Mouse (Mus musculus) liver, embryonic 15.5 days (tissue): ENCODE measurements around the gene Sema3b. TPM values are rescaled to one million over a fixed set of nuclear protein-coding genes. Genes with fewer than 3 reads are reported as not detected.

Source experiments
- ATAC-seq: fragments of 200-750 bp; cut with Nextera tagmentation; 2 replicates; pipeline ENCODE4 v1.8.0; 2017; ENCODE audit warnings: moderate number of reproducible peaks, mild to moderate bottlenecking, moderate library complexity; ENCODE audit not compliant: insufficient read depth
- H3K27ac ChIP-seq: fragments of 300-500 bp; sonication (generic); replicated peaks from 2 replicates; pipeline ENCODE4 v1.5.1; 2015; ENCODE audit warnings: mild to moderate bottlenecking, inconsistent platforms
- H3K27me3 ChIP-seq: fragments of 300-500 bp; sonication (generic); 2 replicates; pipeline ENCODE4 v1.6.1; 2015; ENCODE audit warnings: mild to moderate bottlenecking, inconsistent platforms
- H3K36me3 ChIP-seq: fragments of 300-500 bp; sonication (generic); replicated peaks from 2 replicates; pipeline ENCODE4 v1.6.1; 2015; ENCODE audit warnings: moderate library complexity, mild to moderate bottlenecking, inconsistent platforms
- H3K4me1 ChIP-seq: fragments of 300-500 bp; sonication (generic); replicated peaks from 2 replicates; pipeline ENCODE4 v1.6.1; 2015; ENCODE audit warnings: inconsistent platforms
- H3K4me2 ChIP-seq: fragments of 300-500 bp; sonication (generic); 2 replicates; pipeline ENCODE4 v1.6.1; 2015; ENCODE audit warnings: moderate library complexity, mild to moderate bottlenecking, inconsistent platforms
- H3K4me3 ChIP-seq: fragments of 300-500 bp; sonication (generic); replicated peaks from 2 replicates; pipeline ENCODE4 v1.5.1; 2015; ENCODE audit warnings: mild to moderate bottlenecking, inconsistent platforms
- H3K9ac ChIP-seq: fragments of 300-500 bp; sonication (generic); 2 replicates; pipeline ENCODE4 v1.6.1; 2015; ENCODE audit warnings: moderate library complexity, mild to moderate bottlenecking, inconsistent platforms
- H3K9me3 ChIP-seq: fragments of 300-500 bp; sonication (generic); replicated peaks from 2 replicates; pipeline ENCODE4 v1.6.1; 2016; ENCODE audit warnings: inconsistent platforms
- WGBS: fragments of 180-500 bp; shearing (Covaris S2); methylation state at CpG from one replicate; pipeline ENCODE4 v1.1.7; 2015; ENCODE audit warnings: mixed read lengths; ENCODE audit not compliant: insufficient replicate concordance; 5-methylcytosine and 5-hydroxymethylcytosine counted together
- polyA plus RNA-seq: library from polyadenylated mRNA; unstranded; fragments of >200 nt; fragmentation: Nextera tagmentation; extraction: Ambion mirVana; gene quantifications from 2 replicates; pipeline ENCODE4 v1.2.1, GENCODE M21; 2015

Gene Sema3b
- polyA plus RNA-seq, 1 experiment from 2014 or later, result 0.74 TPM

DNA sequence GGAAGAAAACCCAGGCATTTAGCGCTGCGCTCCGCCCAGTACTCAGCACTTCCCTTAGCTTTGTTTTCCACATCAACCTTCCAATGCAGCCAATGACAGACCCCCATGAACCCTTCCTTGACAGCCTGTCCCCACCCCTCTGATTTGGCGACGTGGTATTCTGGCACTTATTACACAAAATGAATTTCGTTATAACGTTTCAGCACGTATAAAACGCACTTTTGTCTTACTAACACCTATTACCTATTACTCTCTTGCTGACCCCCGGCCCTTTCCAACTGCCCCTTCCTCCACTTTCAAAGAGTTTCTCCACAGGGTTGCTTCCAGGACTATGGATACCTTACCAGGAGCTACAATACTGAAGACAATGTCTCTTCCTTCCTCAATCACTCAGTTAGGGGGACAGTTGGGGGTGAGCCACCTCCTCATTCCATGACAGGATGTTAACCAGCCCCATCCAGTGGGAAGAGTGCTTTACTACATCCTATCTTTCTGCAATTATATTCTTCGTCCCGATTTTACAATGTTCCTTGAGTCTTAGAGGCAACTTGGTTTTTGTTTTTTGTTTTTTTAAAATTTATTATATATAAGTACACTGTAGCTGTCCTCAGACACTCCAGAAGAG lies 4.0 kb upstream of the Sema3b start:
- peak; percentile 21; the same call in 1 of the 2 replicates for ATAC-seq
- 10% methylated on average over 12 of the region's 12 CpGs for WGBS
- no peaks in the 10 kb centered on the region for H3K9me3 ChIP-seq
- peak overlapping the region; percentile 74 for H3K9ac ChIP-seq
- H3K27me3 ChIP-seq, result no peaks in the 10 kb centered on the region
- H3K36me3 ChIP-seq, result peaks cover 44% of the 10 kb centered on the region
- peak overlapping the region; percentile 64 for H3K4me3 ChIP-seq
- peak overlapping the region; percentile 96 for H3K4me2 ChIP-seq
- peaks cover 37% of the 10 kb centered on the region for H3K4me1 ChIP-seq
- H3K27ac ChIP-seq, result peak overlapping the region; percentile 80

DNA sequence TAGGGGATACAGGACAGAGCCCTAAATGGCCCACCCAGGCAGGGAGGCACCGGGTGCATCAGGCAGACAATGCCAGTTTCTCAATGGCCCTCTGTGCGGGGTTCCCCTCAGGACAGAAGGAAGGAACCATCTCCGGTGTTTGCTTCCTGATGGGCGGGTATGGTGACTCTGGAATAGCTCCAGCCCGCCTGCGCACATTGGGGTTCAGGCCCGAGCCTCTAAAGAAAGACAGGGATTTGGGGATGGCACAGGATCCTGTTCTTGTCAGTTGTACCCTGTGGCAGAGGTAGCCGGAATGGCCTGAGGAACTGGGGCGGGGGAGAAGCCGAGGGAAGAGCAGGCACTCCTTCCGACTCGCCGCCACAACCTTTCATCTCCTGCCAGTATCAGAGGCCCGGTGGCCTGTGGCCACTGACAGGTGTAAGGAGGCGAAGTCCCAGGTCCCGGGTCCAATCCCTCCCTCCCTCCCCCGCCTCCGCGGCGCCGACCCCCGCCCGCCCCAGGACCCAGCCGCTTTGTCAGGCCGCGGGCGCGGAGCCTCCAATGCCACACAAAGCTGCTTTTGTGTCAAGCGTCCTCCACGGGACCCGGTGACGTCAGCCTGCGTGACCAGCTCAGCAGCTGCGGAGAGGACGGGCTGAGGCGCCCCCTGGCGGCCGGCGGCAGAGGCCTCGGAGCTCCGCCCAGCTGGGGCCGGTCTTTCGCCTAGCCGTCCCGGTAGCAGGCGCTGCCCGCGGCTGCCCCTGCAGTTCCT lies 3.3 kb upstream of the Sema3b start:
- ATAC-seq, result peak; percentile 93
- Histone ChIP-seq H3K4me2 (peak overlapping the region; percentile 96), H3K36me3 (peaks cover 38% of the 10 kb centered on the region), H3K27ac (peak overlapping the region; percentile 80), H3K4me1 (peaks cover 44% of the 10 kb centered on the region), H3K9ac (peak overlapping the region; percentile 74), H3K4me3 (peak overlapping the region; percentile 64), H3K9me3 (no peaks in the 10 kb centered on the region), H3K27me3 (no peaks in the 10 kb centered on the region)
- WGBS, result 3% methylated on average over 48 of the region's 48 CpGs

DNA sequence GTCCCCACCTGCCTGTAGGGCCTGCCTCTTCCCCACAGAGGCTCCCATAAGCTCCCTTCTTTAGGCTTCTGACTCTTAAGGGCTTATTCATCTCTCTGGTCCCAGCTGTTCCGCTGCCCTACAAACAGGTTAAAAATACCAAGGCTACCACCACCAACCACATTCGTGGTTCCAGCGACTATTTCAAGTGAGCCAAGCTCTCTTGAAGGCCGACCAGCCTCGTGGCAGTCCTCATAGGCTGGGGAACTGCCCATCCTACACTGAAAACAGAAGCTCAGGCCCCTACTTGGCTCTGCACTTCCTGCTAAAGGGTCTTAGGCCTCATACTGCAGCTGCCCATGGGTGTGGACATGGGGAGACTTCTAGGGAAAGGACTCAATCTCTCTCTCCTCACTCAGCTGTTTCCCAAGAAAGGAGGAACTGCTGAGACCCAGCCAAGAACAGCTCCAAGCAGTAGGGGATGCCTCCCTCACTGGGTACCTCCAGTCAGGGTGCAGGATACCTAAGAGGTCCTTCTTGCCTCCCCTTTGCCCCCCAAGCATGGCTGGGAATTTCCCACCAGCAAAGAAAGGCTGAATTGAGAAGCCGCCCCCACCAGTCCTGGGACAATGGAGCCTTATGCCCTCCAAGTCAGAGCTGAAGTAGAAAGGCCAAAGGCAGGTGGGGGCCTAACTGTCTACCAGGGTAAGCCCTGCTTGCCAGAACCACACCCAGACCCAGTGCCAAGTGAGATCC lies 2.6 kb upstream of the Sema3b start:
- H3K9me3 ChIP-seq, result no peaks in the 10 kb centered on the region
- H3K36me3 ChIP-seq, result peaks cover 31% of the 10 kb centered on the region
- H3K4me1 ChIP-seq, result peaks cover 52% of the 10 kb centered on the region
- no peaks in the 10 kb centered on the region for H3K27me3 ChIP-seq
- 38% methylated on average over 6 of the region's 6 CpGs for WGBS
- peak overlapping the region; percentile 74 for H3K9ac ChIP-seq
- H3K4me3 ChIP-seq, result peak overlapping the region; percentile 64
- peak overlapping the region; percentile 80 for H3K27ac ChIP-seq
- ATAC-seq, result no peak
- peak overlapping the region; percentile 96 for H3K4me2 ChIP-seq

DNA sequence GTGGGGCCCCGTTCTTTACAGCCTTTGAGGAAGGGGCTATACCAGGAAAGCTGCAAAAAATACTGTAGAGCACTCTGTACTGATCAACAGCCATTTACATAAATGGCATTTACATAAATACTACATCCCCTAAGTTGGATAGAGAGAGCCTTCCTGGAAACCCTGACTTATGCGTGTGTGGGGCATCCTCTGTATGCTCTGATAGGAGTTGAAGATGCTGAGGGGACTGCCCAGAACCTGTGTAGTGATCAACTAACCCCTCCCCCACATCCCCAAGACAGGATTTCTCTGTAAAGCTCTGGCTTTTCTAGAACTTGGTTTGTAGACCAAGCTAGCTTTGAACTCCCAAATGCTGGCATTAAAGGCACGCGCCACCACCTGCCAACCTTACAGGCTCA lies 403 bp upstream of the Sema3b start:
- Histone ChIP-seq H3K9ac (no peak overlapping the region), H3K9me3 (no peaks in the 10 kb centered on the region), H3K4me2 (no peak overlapping the region), H3K36me3 (peaks cover 9% of the 10 kb centered on the region), H3K4me3 (no peak overlapping the region), H3K27ac (no peak overlapping the region), H3K4me1 (peaks cover 63% of the 10 kb centered on the region), H3K27me3 (peaks cover 14% of the 10 kb centered on the region; the same call in 1 of the 2 replicates)
- no peak for ATAC-seq
- WGBS, result 67% methylated on average over 4 of the region's 4 CpGs

DNA sequence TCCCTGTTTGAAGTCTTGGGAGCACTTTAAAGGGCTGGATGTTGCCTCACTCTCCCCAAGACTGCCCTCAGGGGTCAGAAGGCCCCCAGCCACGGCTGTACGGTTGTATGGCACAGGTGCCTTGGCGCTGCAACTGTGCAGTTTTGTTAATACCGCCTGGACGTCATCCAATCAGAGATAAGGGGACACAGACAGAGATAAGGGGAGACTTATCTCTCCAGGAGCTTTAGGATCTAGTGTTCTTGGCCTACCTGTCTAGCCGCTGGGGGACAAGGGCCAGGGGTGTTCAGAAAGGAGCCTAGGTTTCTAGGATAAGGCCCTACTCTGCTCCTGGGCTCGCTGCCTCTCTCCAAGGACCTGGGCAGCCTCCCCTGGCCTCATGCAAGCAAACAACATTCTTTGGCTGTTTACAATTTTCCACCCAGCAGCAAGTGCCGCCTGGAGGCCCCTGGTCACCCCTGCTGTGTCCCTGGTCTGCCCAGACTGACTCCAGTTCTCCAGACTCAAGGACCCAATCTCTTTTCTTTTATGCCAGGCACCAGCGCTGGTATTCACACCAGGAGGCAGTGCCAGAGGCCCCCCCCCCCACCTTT lies 1.3 kb downstream of the Sema3b start:
- Histone ChIP-seq H3K36me3 (no peaks in the 10 kb centered on the region), H3K4me2 (no peak overlapping the region), H3K27ac (no peak overlapping the region), H3K4me3 (no peak overlapping the region), H3K4me1 (peaks cover 50% of the 10 kb centered on the region), H3K9me3 (no peaks in the 10 kb centered on the region), H3K27me3 (peaks cover 30% of the 10 kb centered on the region), H3K9ac (no peak overlapping the region)
- no peak for ATAC-seq
- 42% methylated on average over 9 of the region's 9 CpGs for WGBS

DNA sequence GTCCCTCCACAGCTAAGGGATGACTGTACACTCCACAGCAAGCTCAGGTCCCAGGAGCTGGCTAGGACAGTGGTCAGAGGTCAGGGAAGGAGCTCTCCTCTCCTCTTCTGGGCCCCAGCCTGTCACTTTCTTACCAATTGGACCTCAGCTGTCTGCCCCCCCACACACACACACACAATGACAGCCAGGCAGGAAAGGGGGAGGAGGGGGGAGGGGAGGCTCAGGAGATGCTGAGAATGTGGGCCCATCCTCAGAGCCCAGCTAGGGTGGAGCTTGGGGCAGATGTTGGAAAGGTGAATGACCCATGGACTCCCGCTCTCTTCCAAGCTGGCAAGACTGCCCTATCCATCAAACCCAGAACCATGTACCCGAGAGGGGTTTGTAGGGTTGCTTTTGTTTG lies 2.0 kb downstream of the Sema3b start:
- Histone ChIP-seq H3K27ac (no peak overlapping the region), H3K9me3 (no peaks in the 10 kb centered on the region), H3K9ac (no peak overlapping the region), H3K4me1 (peaks cover 50% of the 10 kb centered on the region), H3K4me3 (no peak overlapping the region), H3K4me2 (peak overlapping the region; percentile 5; the same call in 1 of the 2 replicates), H3K27me3 (peaks cover 31% of the 10 kb centered on the region), H3K36me3 (no peaks in the 10 kb centered on the region)
- ATAC-seq, result no peak
- WGBS, result 61% methylated on average over 2 of the region's 2 CpGs

DNA sequence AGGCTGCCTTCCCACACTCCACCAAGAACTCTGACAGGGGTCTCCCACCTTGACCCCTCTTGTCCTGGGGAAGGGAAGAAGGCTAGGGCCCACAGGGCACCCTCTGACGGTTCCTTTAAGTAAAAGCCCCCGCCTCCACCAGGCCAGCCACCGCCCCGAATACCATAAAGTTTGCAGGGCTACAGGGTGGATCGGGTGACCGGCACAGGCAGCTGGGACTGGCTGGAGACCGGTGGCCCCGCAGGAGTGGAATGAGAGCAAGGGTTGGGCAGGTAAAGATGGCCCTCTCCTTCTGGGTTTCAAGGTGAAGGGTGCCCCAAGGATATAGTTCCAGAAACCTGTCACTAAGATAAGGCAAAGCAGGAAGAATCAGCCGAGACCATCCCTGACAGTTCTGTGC lies 2.4 kb downstream of the Sema3b start:
- no peak overlapping the region for H3K9ac ChIP-seq
- H3K36me3 ChIP-seq, result no peaks in the 10 kb centered on the region
- no peak overlapping the region for H3K4me3 ChIP-seq
- ATAC-seq, result no peak
- 50% methylated on average over 9 of the region's 9 CpGs for WGBS
- H3K4me2 ChIP-seq, result peak overlapping the region; percentile 5; the same call in 1 of the 2 replicates
- no peaks in the 10 kb centered on the region for H3K9me3 ChIP-seq
- peaks cover 50% of the 10 kb centered on the region for H3K4me1 ChIP-seq
- H3K27ac ChIP-seq, result no peak overlapping the region
- H3K27me3 ChIP-seq, result peaks cover 34% of the 10 kb centered on the region

DNA sequence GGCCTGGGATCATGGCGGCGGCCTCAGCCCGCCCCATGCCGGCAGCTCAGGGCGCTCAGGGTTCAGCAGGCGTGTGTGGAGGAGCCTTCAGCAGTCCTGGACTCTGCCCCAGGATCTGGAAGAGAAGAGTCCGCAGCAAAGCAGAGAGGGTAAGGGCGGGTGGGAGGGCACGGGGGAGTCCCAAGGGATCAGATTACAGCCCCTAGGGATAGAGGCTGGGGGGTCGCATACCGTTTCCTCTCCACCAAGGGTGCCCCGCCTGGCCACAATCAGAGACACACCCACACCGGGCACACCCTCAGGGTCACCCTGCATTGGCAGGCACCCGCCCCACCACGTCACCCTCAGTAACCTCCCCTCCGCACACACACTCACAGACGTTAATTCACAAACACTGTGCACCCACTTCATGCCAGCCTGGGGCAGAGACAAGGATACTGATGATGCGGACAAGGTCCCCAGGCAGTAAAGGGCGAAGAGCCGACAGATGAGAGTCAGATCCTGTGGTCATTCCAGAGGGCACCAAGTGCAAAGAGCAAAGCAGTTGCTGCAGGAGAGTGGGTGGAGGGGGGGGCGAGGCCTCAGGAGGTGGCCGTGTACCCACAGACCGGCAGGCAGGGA lies 3.9 kb downstream of the Sema3b start:
- 45% methylated on average over 23 of the region's 23 CpGs for WGBS
- no peak overlapping the region for H3K9ac ChIP-seq
- H3K4me3 ChIP-seq, result no peak overlapping the region
- no peaks in the 10 kb centered on the region for H3K36me3 ChIP-seq
- H3K27me3 ChIP-seq, result peaks cover 47% of the 10 kb centered on the region
- no peaks in the 10 kb centered on the region for H3K9me3 ChIP-seq
- no peak overlapping the region for H3K27ac ChIP-seq
- ATAC-seq, result no peak; the same call in 1 of the 2 replicates
- H3K4me1 ChIP-seq, result peaks cover 51% of the 10 kb centered on the region
- H3K4me2 ChIP-seq, result peak overlapping the region; percentile 10; the same call in 1 of the 2 replicates

DNA sequence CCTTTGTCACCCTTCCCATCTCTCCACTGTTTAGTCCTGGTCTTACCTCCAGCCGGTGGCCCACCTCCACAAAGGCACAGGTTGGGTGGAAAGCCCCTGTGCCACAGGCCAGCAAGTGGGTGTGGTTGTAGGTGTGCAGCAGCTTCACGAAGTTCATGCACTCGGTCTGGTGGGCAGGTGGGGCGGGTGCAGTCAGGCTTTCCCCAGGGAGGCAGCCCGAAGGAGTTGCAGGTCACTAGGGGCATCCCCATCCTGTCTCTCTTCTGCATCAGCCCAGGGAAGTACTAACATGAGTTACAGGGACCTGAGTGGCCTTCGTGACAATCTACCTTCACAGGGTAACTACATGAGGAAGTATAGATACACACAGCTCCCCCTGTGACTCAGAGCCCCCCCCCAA lies 5.8 kb downstream of the Sema3b start:
- Histone ChIP-seq H3K36me3 (no peaks in the 10 kb centered on the region), H3K27me3 (peaks cover 62% of the 10 kb centered on the region), H3K27ac (no peak overlapping the region), H3K9ac (no peak overlapping the region), H3K4me2 (no peak overlapping the region), H3K9me3 (no peaks in the 10 kb centered on the region), H3K4me1 (peaks cover 57% of the 10 kb centered on the region), H3K4me3 (no peak overlapping the region)
- 57% methylated on average over 6 of the region's 6 CpGs for WGBS
- ATAC-seq, result no peak

DNA sequence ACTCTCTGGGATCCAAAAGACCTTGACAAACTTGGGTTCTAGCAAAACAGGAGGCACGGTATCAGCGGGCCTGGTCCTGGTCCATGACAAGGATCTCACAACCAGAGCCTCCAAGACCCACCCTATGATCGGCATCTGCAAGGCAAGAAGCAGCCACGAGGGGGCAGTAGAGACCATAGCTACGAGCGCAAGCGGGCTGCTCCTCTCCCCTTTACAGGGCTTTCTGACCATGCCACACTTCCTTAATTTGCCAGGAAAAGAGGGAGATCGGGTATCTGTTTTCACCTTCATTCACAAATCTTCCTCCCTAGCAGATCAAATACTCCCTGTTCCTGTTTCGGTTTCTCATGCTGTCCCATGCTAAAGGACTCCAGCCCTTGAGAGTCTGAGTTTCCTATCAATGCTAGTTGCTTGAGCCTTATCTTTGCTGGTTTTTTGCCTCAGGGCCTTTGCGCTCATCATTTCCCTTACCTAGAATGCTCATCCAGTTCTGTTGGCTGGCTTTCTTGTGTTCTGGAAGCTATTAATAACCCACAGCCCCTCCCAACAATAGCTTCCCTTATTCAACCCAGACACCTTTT lies 6.9 kb downstream of the Sema3b start:
- peaks cover 55% of the 10 kb centered on the region for H3K4me1 ChIP-seq
- peak overlapping the region; percentile 31 for H3K4me3 ChIP-seq
- no peak overlapping the region for H3K27ac ChIP-seq
- H3K9me3 ChIP-seq, result no peaks in the 10 kb centered on the region
- ATAC-seq, result 0 out of 2 replicates have a peak, but pooled peaks have one; percentile 33
- H3K36me3 ChIP-seq, result no peaks in the 10 kb centered on the region
- peak overlapping the region; percentile 54 for H3K4me2 ChIP-seq
- H3K27me3 ChIP-seq, result peaks cover 62% of the 10 kb centered on the region
- no peak overlapping the region for H3K9ac ChIP-seq
- WGBS, result 4% methylated on average over 10 of the region's 10 CpGs
